Mouse (Mus musculus): ENCODE measurements around the gene Large1.

DNA sequence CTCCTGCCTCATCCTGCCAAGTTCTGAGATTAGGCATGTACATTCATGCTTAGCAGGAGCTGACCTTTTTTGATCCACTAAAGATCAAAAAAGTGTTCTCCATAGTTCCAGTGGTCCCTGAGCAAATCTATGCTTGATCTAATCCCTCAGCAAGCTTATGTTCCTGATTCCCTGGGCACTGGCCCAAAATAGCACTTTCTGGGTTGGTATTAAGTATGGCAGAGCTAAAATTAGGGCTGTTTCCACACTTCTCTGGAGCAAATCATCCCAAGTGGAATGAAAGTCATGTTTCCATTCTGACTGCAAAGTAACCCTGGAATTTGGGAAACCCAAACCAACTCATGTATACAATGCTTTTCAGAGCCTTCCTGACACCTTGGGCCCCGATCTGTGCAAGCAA is 42.9 kb downstream of the Large1 start:
- no peak for TF ChIP-seq CTCF (IDR thresholded peaks at IDR 0.05; ENCODE audit: low read depth, low read length)
- TF ChIP-seq GATA1 (IDR thresholded peaks at IDR 0.05; ENCODE audit: borderline replicate concordance, low read length): no peak
